Mouse (Mus musculus) erythroid progenitor cell, adult 5-6 weeks (primary cell): Measurements from ENCODE around the gene A4galt. TPM values are rescaled to one million over a fixed set of nuclear protein-coding genes. Genes with fewer than 3 reads are reported as not detected.
"Not testable (repeated sequence)": the region's sequence is repeated elsewhere in the genome, so short reads cannot be mapped to it uniquely, and the experiment has no call there.

Experiments used
- ATAC-seq: replicated peaks from 2 replicates; pipeline ENCODE4 v1.8.0; 2016; ENCODE audit warnings: moderate number of reproducible peaks, mild to moderate bottlenecking, moderate TSS enrichment, inconsistent platforms; ENCODE audit not compliant: poor library complexity, low FRiP score, severe bottlenecking
- total RNA-seq, 2 experiments: library from RNA; stranded (forward) in 1 of 2; stranded (reverse) in 1 of 2; fragments of 150-400 nt in 1 of 2; fragments of 186-747, 209-891 nt in 1 of 2; gene quantifications; 2 replicates each; pipeline versions ENCODE4 v1.2.3 to v1.2.4; 2015 to 2017; ENCODE audit warnings: low replicate concordance in 2 of 2

Gene A4galt
- total RNA-seq (2015; ENCODE audit: low replicate concordance) (0.84 and 1.8 TPM in 2 replicates), total RNA-seq (2017; ENCODE audit: low replicate concordance) (not detected in 2 replicates)

GRCm38 (mm10) chr15:83251176-83252004 lies at the start of gene A4galt:
Gene A4galt (minus strand): TSS chr15:83251774.
- ATAC-seq, result no peak

- ATAC-seq, result no peak
Measured at GRCm38 (mm10) chr15:83299916-83300582, 48.5 kb upstream of the A4galt start.

DNA sequence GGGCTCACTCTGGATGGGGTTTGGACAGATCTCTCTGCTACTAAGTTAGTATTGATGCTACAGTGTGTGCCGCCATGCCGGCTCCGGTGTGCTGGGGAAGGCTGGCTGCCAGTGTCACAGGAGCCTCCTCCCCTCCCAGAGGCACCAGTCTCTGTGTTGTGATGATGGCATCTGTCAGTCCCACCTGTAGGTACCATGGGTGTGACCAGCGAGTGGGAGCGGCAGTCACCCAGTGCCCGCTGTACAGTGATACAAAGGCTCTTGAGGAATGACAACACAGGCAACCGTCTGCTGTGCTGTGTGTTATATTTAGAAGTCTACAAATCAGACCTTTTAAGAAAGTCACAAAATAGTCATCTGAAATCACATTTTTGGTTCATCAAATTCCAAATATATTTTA lies 47.9 kb upstream of the A4galt start:
- ATAC-seq, result no peak

DNA sequence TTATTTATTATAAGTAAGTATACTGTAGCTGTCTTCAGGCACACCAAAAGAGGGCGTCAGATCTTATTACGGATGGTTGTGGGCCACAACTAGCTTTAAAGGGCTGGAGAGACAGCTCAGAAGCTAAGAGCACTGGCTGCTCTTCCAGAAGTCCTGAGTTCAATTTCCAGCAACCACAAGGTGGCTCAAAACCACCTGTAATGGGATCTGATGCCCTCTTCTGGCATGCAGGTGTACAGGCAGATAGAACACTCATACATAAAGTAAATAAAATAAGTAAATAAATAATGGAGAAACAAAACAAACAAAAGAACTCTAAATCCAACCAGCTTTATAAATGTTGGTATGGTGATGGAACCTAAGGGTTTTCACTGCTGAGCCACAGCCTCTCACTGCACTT lies 47.2 kb upstream of the A4galt start:
- ATAC-seq, result no peak

DNA sequence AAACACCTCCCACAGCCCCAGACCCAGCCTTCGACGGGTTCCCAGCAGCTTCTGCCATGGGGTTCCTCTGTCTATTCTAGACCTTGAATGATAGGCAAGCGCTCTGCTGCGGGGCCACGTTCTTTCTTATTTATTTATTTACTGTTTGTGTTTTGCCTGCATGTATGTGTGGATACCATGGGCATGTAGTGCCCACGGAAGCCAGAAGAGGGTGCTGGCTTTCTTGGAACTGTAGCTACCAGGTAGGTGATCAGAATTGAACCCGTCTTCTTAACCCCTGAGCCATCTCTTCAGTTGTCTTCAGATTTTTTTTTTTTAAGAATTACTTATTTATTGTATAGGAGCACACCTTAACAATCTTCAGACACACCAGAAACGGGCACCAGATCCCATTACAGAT lies 46.7 kb upstream of the A4galt start:
- ATAC-seq, result 0 out of 2 replicates have a peak, but pooled peaks have one; percentile 37

DNA sequence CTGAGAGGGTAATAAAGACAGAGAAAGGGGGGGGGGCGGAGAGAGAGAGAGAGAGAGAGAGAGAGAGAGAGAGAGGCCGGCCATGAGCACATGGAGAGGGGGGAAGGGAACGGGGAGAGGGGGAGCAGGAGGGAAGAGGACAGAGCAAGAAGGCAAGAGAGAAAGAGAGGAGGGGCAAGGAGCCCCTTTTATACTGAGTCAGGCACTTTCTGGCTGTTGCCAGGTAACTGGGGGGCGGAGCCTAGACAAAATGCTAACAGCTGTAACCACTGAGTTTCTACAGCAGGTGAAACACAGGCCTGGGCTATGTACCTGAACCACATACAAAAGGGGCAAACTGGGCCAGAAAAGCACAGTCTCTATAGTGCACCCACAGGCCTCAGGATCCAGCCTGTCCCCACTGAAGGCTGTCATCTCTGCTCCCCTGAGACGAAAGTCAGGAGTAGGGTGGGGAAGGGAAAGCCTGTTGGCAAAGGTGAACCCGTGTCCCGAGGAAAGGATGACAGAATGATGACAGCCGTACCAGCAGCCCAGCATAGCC lies 45.3 kb upstream of the A4galt start:
- no peak for ATAC-seq

GRCm38 (mm10) chr15:83296050-83296449 lies 44.5 kb upstream of the A4galt start:
- no peak for ATAC-seq

GRCm38 (mm10) chr15:83294954-83295353 lies 43.4 kb upstream of the A4galt start:
- ATAC-seq, result no peak

GRCm38 (mm10) chr15:83293706-83294645 lies 42.4 kb upstream of the A4galt start:
- ATAC-seq, result no peak

- no peak for ATAC-seq
Measured at GRCm38 (mm10) chr15:83293144-83293543, 41.6 kb upstream of the A4galt start.

DNA sequence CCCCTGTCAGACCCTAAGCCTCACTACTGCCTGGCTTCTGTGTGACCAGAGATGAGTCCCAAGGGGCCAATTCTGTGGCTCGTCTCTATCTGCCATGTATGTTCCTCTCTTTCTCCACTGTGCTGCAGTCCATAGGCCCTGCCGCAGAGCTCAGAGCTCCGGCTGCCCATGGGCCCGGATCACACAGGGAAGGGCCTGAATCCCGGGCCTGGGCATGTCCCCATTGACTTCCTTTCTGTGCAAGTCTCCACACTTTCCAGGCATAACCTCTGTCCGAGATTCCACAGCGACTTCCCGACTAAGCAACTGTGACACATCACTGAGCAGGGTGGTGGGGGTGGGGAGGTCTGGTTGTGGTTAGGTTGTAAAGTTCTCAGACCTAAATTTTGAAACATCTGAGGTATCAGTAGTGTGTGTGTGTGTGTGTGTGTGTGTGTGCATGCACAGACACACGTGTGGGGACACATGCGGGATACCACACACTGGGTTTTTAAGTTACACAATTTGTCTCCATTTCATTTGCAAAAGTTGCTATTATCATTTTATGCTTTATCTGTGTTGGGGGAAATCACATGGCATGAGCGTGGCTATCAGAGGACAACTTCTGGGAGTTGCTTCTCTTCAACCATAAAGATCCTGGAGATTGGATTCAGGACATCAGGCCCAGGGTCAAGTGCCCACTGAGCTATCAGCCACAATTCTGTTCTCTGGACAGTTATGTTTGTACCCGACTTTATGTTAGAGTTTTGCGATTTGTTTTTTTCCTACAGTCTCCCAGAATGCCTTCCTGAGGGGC lies 40.9 kb upstream of the A4galt start:
- no peak for ATAC-seq

GRCm38 (mm10) chr15:83290899-83291298 lies 39.3 kb upstream of the A4galt start:
- ATAC-seq, result no peak

- ATAC-seq, result no peak
Measured at GRCm38 (mm10) chr15:83284828-83285227, 33.3 kb upstream of the A4galt start.

- ATAC-seq, result no peak
Measured at GRCm38 (mm10) chr15:83282397-83282796, 30.8 kb upstream of the A4galt start.

- no peak for ATAC-seq
Measured at GRCm38 (mm10) chr15:83281303-83281702, 29.7 kb upstream of the A4galt start.

GRCm38 (mm10) chr15:83278579-83278978 lies 27.0 kb upstream of the A4galt start:
- ATAC-seq, result no peak; the same call in 1 of the 2 replicates

DNA sequence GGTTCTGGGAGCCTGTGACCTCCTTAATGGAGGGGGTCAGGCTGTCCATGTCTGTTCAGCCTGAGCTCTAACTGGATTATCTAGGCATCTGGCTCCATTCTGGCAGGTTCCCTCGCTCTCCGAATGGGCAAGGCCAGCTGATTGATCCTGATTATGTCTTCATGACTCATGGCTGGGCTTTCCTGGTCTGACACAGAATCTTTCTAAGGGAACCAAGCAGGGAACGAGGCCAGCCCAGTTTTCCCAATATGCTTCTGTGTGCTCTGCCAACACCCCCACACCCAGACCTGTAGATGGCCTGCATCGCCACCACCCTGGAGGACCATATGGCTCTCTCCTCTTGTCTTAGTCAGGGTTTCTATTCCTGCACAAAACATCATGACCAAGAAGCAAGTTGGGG lies 25.9 kb upstream of the A4galt start:
- ATAC-seq, result no peak

DNA sequence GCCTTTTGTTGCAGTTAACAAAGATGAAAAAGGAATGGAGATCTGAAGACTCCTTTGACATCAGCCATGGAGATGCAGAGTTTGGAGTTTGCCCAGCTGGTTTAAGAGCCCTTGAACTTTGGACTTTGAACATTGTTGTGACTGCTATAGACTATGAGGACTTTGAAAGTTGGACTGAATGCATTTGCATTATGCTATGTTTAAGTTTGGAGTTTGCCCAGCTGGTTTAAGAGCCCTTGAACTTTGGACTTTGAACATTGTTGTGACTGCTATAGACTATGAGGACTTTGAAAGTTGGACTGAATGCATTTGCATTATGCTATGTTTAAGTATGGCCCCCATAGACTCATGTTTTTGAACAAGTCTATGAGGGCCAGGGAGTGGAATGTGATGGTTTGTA lies 22.7 kb upstream of the A4galt start:
- not testable (repeated sequence) for ATAC-seq

GRCm38 (mm10) chr15:83273017-83273416 lies 21.4 kb upstream of the A4galt start:
- no peak for ATAC-seq
